Mouse (Mus musculus) neural tube, embryonic 14.5 days (tissue): ENCODE results near the gene Gm527. TPM values are rescaled to one million over a fixed set of nuclear protein-coding genes. Genes with fewer than 3 reads are reported as not detected.

Experiments
- ATAC-seq: fragments of 200-750 bp; cut with Nextera tagmentation; 2 replicates; pipeline ENCODE4 v1.8.0; 2017; ENCODE audit warnings: low read depth, mild to moderate bottlenecking, moderate TSS enrichment, moderate library complexity
- H3K27ac ChIP-seq: fragments of 300-500 bp; sonication (generic); 2 replicates; pipeline ENCODE4 v1.5.1; 2014; ENCODE audit warnings: low read depth, mild to moderate bottlenecking, control low read depth, low read length, moderate library complexity, mixed read lengths
- H3K27me3 ChIP-seq: fragments of 300-500 bp; sonication (generic); 2 replicates; pipeline ENCODE4 v1.6.1; 2014; ENCODE audit warnings: low read length; ENCODE audit not compliant: control insufficient read depth, insufficient read depth
- H3K36me3 ChIP-seq: fragments of 300-500 bp; sonication (generic); 2 replicates; pipeline ENCODE4 v1.6.1; 2014; ENCODE audit warnings: low read length, mixed read lengths; ENCODE audit not compliant: control insufficient read depth, insufficient read depth
- H3K4me1 ChIP-seq: fragments of 300-500 bp; sonication (generic); 2 replicates; pipeline ENCODE4 v1.6.1; 2014; ENCODE audit warnings: low read length; ENCODE audit not compliant: control insufficient read depth, insufficient read depth
- H3K4me2 ChIP-seq: fragments of 300-500 bp; sonication (generic); 2 replicates; pipeline ENCODE4 v1.6.1; 2014; ENCODE audit warnings: mild to moderate bottlenecking, low read depth, low read length, control low read depth
- H3K4me3 ChIP-seq: fragments of 300-500 bp; sonication (generic); 2 replicates; pipeline ENCODE4 v1.5.1; 2014; ENCODE audit warnings: low read depth, low read length, control low read depth, mixed read lengths
- H3K9ac ChIP-seq: fragments of 300-500 bp; sonication (generic); replicated peaks from 2 replicates; pipeline ENCODE4 v1.6.1; 2014; ENCODE audit warnings: low read depth, mild to moderate bottlenecking, control low read depth, low read length, mixed read lengths
- H3K9me3 ChIP-seq: fragments of 300-500 bp; sonication (generic); 2 replicates; pipeline ENCODE4 v1.6.1; 2016; ENCODE audit warnings: low read length; ENCODE audit not compliant: control insufficient read depth
- WGBS: fragments of 180-500 bp; shearing (Covaris S2); extraction: QIAGEN DNeasy Blood & Tissue Kit; methylation state at CpG from one replicate; pipeline ENCODE4 v1.1.7; 2014; 5-methylcytosine and 5-hydroxymethylcytosine counted together
- polyA plus RNA-seq: library from polyadenylated mRNA; unstranded; fragments of >200 nt; fragmentation: Nextera tagmentation; extraction: Ambion mirVana; gene quantifications from 2 replicates; pipeline ENCODE4 v1.2.1, GENCODE M21; 2014

Gm527 gene
- polyA plus RNA-seq, result 4.4 and 5.1 TPM in 2 replicates

GRCm38 (mm10) chr12:64917578-64918471, at the start of gene Gm527:
Gm527 (plus strand) TSS chr12:64917906.
- under 1% methylated on average over 71 of the region's 93 CpGs for WGBS
- peak within 1 kb of the TSS; percentile 78 for H3K9ac ChIP-seq

GRCm38 (mm10) chr12:64871103-64871502, 46.6 kb upstream of the Gm527 start:
- no peaks in the 10 kb centered on the region for H3K4me1 ChIP-seq
- H3K4me3 ChIP-seq, result no peak overlapping the region
- H3K9ac ChIP-seq, result no peak overlapping the region
- no peaks in the 10 kb centered on the region for H3K9me3 ChIP-seq
- no peak overlapping the region for H3K27ac ChIP-seq
- H3K36me3 ChIP-seq, result no peaks in the 10 kb centered on the region
- H3K4me2 ChIP-seq, result no peak overlapping the region
- ATAC-seq, result no peak
- H3K27me3 ChIP-seq, result no peaks in the 10 kb centered on the region
- WGBS, result 60% methylated on average over 4 of the region's 4 CpGs

More at GRCm38 (mm10) chr12:64917578-64918471, at the start of gene Gm527:
- peak; percentile 100 for ATAC-seq
- peak within 1 kb of the TSS; percentile 78 for H3K4me3 ChIP-seq
- H3K27ac ChIP-seq, result peak within 1 kb of the TSS; percentile 66; the same call in 1 of the 2 replicates
- H3K9me3 ChIP-seq, result no peaks in the 10 kb centered on the region
- H3K4me2 ChIP-seq, result peak within 1 kb of the TSS; percentile 72
- no peaks in the 10 kb centered on the region; the same call in 1 of the 2 replicates for H3K27me3 ChIP-seq
- H3K4me1 ChIP-seq, result no peaks in the 10 kb centered on the region
- H3K36me3 ChIP-seq, result peaks cover 11% of the 10 kb centered on the region; the same call in 1 of the 2 replicates

GRCm38 (mm10) chr12:64897060-64897730, 20.5 kb upstream of the Gm527 start:
- peak; percentile 76; the same call in 1 of the 2 replicates for ATAC-seq
- H3K4me3 ChIP-seq, result no peak overlapping the region
- no peaks in the 10 kb centered on the region for H3K36me3 ChIP-seq
- H3K9me3 ChIP-seq, result no peaks in the 10 kb centered on the region
- H3K9ac ChIP-seq, result no peak overlapping the region
- no peak overlapping the region for H3K27ac ChIP-seq
- 36% methylated on average over 4 of the region's 4 CpGs for WGBS
- no peak overlapping the region for H3K4me2 ChIP-seq
- H3K4me1 ChIP-seq, result 0 out of 2 replicates have a peak, but pooled peaks cover 2% of the 10 kb centered on the region
- no peaks in the 10 kb centered on the region for H3K27me3 ChIP-seq

- Histone ChIP-seq H3K4me1 (peaks cover 12% of the 10 kb centered on the region; the same call in 1 of the 2 replicates), H3K36me3 (no peaks in the 10 kb centered on the region), H3K27ac (peak overlapping the region; percentile 35; the same call in 1 of the 2 replicates), H3K9me3 (no peaks in the 10 kb centered on the region), H3K9ac (no peak overlapping the region), H3K4me3 (no peak overlapping the region), H3K27me3 (no peaks in the 10 kb centered on the region), H3K4me2 (0 out of 2 replicates have a peak overlapping the region, but pooled peaks have one; percentile 11)
- peak; percentile 88 for ATAC-seq
- 7% methylated on average over 8 of the region's 8 CpGs for WGBS
Observed at GRCm38 (mm10) chr12:64902506-64902905, 15.2 kb upstream of the Gm527 start.

GRCm38 (mm10) chr12:64903186-64903585, 14.5 kb upstream of the Gm527 start:
- no peaks in the 10 kb centered on the region for H3K9me3 ChIP-seq
- H3K4me2 ChIP-seq, result no peak overlapping the region
- no peaks in the 10 kb centered on the region for H3K36me3 ChIP-seq
- no peaks in the 10 kb centered on the region for H3K27me3 ChIP-seq
- 48% methylated on average over 8 of the region's 8 CpGs for WGBS
- peak overlapping the region; percentile 35; the same call in 1 of the 2 replicates for H3K27ac ChIP-seq
- ATAC-seq, result peak; percentile 7; the same call in 1 of the 2 replicates
- peaks cover 12% of the 10 kb centered on the region; the same call in 1 of the 2 replicates for H3K4me1 ChIP-seq
- H3K9ac ChIP-seq, result no peak overlapping the region
- H3K4me3 ChIP-seq, result no peak overlapping the region

- no peak overlapping the region for H3K4me3 ChIP-seq
- H3K27me3 ChIP-seq, result no peaks in the 10 kb centered on the region; the same call in 1 of the 2 replicates
- H3K27ac ChIP-seq, result no peak overlapping the region
- H3K9ac ChIP-seq, result no peak overlapping the region
- no peak for ATAC-seq
- no peaks in the 10 kb centered on the region for H3K9me3 ChIP-seq
- no peaks in the 10 kb centered on the region for H3K4me1 ChIP-seq
- no peak overlapping the region for H3K4me2 ChIP-seq
- no peaks in the 10 kb centered on the region for H3K36me3 ChIP-seq
- 61% methylated on average over 6 of the region's 6 CpGs for WGBS
Observed at GRCm38 (mm10) chr12:64912996-64913395, 4.7 kb upstream of the Gm527 start.

- Histone ChIP-seq H3K4me3 (no peak overlapping the region), H3K27me3 (no peaks in the 10 kb centered on the region; the same call in 1 of the 2 replicates), H3K4me1 (no peaks in the 10 kb centered on the region), H3K9me3 (no peaks in the 10 kb centered on the region), H3K27ac (no peak overlapping the region), H3K36me3 (peaks cover 3% of the 10 kb centered on the region; the same call in 1 of the 2 replicates), H3K4me2 (no peak overlapping the region), H3K9ac (no peak overlapping the region)
- no peak for ATAC-seq
Observed at GRCm38 (mm10) chr12:64916735-64917134, 971 bp upstream of the Gm527 start.

GRCm38 (mm10) chr12:64937493-64937892, 19.8 kb downstream of the Gm527 start:
- Histone ChIP-seq H3K9ac (no peak overlapping the region), H3K9me3 (no peaks in the 10 kb centered on the region), H3K27me3 (no peaks in the 10 kb centered on the region), H3K36me3 (no peaks in the 10 kb centered on the region), H3K27ac (no peak overlapping the region), H3K4me1 (no peaks in the 10 kb centered on the region), H3K4me2 (no peak overlapping the region), H3K4me3 (no peak overlapping the region)
- WGBS, result 89% methylated on average over 2 of the region's 2 CpGs
- ATAC-seq, result no peak
